Mouse (Mus musculus): Measurements from ENCODE around the gene Havcr2.
"Not testable (repeated sequence)": the region's sequence is repeated elsewhere in the genome, so short reads cannot be mapped to it uniquely, and the experiment has no call there.

The Havcr2 gene

DNA sequence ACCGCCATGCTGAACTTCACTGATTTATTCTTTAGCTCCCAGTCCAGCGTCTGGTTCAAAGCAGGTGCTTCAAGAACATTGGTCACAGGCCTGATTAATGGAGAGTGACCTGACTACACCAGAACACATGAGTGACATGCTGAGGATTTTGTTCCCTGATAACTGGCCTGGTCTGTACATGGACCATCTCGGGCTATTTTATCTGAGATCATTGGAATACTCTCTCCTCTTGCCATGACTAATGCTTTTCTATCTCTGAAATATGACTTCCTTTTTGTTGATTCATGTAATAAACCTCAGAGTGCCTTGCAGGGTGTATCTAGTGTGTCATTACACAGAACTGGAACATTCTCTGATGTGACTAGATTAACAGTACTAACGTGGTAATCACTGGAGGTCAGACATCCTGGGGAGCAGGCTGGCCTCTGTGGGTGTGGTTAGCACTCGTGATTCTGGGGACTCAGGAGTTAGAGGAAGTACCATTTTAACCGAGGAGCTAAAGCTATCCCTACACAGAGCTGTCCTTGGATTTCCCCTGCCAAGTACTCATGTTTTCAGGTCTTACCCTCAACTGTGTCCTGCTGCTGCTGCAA is at the start of gene Havcr2:
TSS of gene Havcr2 (plus strand) at position 483 of the 593 bp plus-strand sequence.
- no peak for DNase-seq (ENCODE audit: low spot score)

GRCm38 (mm10) chr11:46404986-46405385 is 49.7 kb upstream of the Havcr2 start:
- DNase-seq (ENCODE audit: low spot score), result no peak

DNA sequence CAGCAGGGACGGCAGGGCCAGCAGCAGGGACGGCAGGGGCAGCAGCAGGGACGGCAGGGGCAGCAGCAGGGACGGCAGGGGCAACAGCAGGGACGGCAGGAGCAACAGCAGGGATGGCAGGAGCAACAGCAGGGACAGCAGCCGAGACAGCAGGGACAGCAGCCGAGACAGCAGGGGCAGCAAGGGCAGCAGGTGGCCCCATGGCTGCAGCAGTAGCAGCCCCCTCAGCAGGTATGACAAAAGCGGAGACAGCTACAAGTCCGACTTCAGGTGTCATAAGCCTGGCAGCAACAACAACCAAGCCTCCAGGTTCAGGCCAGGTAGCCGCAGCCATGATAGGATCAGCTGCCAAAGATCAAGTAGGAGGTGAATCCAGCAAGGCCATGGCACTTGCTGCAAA is 48.0 kb upstream of the Havcr2 start:
- DNase-seq (ENCODE audit: low spot score), result no peak

GRCm38 (mm10) chr11:46410018-46410563 is 44.6 kb upstream of the Havcr2 start:
- DNase-seq (ENCODE audit: low spot score), result no peak

DNA sequence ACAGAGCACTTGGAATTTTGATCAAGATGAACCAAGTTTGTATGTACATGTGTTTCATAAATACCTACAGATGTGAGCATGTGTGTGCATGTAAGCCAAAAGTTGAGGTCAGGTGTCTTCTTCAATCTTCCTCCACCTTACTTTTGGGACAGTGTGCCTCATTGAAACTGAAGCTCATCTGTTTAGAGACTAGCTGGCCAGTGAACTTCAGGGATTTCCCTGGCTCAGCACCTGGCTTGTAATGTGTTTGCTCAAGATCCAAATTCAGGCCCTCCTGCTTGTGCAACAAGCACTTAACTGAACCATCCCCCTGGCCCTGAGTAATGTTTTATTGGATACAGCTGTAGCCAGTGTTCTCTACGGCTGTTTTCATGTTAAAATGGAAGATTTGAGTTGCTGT is 36.3 kb upstream of the Havcr2 start:
- DNase-seq (ENCODE audit: low spot score), result no peak

GRCm38 (mm10) chr11:46418860-46419259 is 35.9 kb upstream of the Havcr2 start:
- no peak for DNase-seq (ENCODE audit: low spot score)

- DNase-seq (ENCODE audit: low spot score), result no peak
Measured at GRCm38 (mm10) chr11:46421086-46421888, 33.4 kb upstream of the Havcr2 start.

GRCm38 (mm10) chr11:46428131-46428530 is 26.6 kb upstream of the Havcr2 start:
- not testable (repeated sequence) for DNase-seq (ENCODE audit: low spot score)

DNA sequence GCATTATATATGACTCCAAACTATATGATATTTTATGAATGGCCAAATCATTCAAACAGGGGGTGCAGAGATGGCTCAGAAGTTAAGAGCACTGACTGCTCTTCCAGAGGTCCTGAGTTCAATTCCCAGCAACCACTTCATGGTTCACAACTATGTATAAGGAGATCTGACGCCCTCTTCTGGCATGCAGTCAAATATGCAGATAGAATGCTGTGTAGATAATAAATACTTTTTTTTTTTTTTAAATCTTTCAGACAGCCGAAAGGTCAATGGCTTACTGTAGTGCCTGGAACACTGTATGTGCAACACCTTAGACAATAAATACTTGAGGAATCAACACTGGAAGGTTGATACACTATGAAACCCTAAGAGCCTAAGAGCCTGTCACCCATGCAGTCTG is 24.6 kb upstream of the Havcr2 start:
- no peak for DNase-seq (ENCODE audit: low spot score)

DNA sequence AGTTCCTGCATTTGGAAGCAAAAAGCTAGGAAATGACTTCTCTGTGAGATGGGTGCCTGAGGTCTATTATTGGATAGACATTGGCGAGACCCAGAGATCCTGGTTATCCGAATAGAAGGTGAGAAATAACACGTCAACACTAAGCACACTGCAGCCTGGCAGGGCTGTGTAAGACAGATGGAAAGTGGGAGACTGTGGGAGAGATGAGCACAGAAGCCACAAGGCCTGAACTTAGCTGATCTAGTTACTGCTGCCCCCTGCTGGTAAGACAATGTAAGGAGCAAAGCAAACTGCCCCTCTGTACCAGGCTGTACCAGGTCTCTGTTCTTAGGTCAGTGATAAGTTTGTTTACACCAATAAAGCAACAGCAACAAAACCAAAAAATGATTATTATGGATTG is 23.6 kb upstream of the Havcr2 start:
- DNase-seq (ENCODE audit: low spot score), result peak; percentile 71

DNA sequence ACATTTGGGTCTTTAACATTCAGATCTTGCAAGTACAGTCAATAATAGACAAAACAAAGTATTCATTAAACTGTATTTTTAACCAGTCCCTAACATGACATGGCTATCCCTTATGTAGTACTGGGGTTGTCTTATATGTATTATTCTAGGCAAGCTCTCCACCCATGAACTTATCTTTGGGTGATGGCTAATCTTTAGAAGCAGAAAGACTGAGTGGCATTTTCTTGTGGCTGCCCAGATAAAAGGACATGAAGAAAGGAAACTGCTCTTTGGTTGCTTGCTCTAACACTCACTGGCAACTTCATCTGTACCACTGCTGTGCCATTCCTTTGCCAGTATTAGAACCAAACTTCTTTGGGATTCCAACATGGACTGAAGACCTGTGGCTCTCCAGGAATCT is 19.4 kb upstream of the Havcr2 start:
- DNase-seq (ENCODE audit: low spot score), result no peak

DNA sequence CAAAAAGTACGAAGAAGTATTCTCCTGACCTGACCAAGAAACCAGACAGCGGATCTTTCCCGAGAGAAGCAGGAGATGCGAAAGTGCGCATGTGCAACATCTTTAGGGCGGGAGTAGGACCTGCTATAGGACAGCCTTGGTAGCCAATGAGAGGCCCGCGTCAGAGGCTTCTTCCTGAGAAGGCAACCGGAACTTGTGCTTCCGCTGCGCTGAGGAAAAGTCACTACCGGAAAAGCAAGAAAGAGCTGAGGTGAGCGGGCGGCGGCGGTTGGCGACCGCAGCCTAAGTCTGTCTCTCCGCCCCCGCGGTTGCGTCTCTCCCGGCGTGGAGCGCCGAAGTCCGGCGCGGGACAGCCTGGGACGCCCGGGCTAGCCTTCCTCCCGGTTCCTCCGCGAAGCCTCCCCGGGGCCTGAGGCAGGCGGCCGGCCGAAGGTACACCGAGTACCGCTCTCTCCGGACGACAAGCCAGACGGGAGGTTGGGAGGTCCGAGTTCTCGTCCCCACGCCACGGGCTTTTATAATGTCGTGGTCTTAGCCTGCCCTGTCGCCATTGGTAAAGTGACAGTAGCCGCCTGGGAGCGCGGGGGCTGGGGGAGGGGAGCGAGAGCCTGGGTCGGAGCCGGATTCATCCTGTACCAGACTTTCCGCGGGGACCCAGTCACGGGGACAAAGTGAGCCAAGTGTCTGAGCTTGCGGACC is 17.8 kb upstream of the Havcr2 start, which contains the start of gene Med7:
TSS of gene Med7 (plus strand) at position 166 of the 699 bp plus-strand sequence.
- DNase-seq (ENCODE audit: low spot score), result peak; percentile 84

GRCm38 (mm10) chr11:46437459-46438000 is 17.2 kb upstream of the Havcr2 start:
- DNase-seq (ENCODE audit: low spot score), result peak; percentile 10

DNA sequence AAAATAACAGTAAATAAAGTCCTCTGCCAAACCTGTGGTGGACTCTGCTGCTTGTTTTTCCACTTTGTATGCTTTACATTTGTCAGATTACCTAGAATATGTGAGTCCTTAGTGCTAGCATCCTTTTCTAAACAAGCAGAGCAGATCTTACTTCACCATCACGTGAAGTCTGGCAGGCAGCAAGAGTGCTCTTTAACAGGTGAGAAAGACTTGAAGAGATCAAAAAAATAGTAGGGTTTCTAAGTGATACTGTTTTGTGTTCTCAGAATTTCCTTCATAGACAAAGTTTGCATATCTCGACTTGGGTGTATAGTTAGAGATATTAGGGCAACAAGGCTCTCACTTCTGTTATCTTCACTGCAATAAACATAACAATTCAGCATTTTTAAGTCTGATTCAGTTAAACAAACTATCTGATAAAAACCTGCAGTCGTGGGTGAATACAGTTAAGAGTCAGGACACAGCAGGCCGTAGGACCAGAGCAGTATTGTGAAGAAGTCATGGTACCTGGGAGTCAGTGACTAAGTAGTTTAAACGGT is 15.7 kb upstream of the Havcr2 start:
- no peak for DNase-seq (ENCODE audit: low spot score)

GRCm38 (mm10) chr11:46441774-46442173 is 13.0 kb upstream of the Havcr2 start:
- no peak for DNase-seq (ENCODE audit: low spot score)

- DNase-seq (ENCODE audit: low spot score), result no peak
Measured at GRCm38 (mm10) chr11:46443152-46443551, 11.6 kb upstream of the Havcr2 start.

DNA sequence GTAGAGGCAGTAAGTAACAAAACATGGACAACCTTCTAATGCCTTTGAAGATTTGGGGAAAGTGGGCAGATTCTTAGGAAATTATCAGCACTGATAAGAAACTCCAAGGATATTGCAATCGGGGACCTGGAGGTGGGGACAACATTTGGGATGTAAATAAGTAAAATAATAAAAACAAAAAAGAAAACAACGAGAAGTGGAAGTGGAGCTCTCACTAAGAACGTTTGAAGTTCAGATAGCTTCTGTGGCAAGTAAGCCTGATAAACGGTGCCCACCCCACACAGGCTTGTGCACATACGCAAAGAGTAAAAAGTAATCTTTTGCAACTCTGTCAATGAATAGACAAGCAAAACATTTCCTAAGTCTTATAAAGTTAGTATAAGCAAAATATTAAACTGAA is 10.8 kb upstream of the Havcr2 start:
- no peak for DNase-seq (ENCODE audit: low spot score)

DNA sequence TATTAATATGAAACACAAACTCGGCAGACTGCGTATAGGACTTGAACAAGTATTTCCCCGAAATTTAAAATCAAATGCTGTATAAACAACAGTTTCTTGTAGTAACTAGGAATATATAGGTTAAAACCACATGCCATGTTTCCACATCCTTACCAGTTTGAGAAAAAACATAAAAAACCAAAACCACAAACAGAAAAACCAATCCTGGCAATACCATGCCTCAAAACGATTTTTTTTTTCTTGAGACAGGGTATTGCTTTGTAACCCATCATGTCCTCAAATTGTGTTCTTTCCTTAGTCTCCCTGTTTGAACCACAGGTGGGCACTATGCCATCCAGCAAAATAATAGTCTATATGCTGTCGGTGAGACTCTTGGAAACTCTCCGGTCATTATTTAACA is 8.6 kb upstream of the Havcr2 start:
- no peak for DNase-seq (ENCODE audit: low spot score)

DNA sequence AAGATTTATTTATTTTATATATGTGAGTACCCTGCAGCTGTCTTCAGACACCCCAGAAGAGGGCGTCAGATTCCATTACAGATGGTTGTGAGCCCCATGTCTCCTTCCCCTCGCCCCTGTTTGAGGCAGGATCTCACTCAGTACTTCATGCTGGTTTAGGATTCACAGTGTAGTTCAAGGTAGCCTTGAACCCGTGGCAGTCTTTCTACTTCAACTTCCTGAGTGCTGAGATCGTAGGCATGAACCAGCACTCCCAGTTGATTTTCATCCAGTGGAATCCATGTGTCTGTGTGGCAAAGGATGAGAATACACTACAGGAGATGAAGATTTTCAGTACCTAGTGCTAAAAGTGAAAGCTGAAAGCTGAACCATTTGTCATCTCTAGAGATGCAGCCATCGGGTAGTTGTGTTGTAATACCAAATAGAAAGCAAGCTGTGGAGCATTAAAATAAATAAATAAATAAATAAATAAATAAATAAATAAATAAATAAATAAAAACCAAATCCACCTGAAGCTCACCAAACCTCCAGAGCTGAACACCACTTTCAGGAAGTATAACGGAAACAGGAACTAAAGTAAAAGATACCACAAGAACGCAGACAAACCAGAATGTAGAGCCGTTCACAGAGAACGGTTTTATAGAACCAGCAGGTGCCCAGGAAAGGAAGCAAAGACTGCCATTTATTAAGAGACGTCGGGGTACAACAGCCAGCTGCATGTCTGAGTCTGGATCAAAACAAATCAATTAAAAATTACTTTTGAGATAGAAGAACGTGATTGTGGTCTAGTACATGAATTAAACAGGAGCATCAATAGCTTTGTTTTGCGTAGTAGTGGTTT is 6.9 kb upstream of the Havcr2 start:
- no peak for DNase-seq (ENCODE audit: low spot score)

DNA sequence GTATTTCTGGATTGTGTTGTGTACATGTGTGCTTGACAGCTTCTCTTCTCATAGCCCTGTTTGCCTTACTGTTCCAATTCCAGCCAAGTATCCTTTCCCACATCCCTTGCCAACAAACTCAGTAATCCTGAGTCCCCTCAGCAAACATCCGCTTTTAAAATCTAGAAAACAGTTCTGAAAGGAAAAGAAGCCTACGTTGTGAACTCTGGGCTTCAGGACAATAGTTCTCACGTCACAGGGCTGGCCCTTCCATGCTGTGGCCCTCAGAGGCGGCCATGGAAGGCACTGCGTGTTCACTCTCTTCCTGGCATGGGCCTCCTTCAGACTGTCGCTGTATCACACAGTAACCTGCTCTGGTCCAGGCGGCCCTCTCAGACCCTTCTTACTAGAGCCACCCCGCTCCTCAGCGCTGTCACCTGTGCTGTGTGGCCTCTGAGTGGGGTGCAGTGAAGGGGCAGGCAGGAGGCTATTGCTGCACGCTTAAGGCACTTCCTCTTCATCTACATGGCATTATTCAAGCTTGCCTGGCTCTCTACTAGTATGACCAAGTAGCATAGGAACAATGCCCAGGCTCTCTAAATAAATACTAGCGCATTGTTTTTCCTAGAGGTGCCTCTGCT is 5.2 kb upstream of the Havcr2 start:
- no peak for DNase-seq (ENCODE audit: low spot score)

DNA sequence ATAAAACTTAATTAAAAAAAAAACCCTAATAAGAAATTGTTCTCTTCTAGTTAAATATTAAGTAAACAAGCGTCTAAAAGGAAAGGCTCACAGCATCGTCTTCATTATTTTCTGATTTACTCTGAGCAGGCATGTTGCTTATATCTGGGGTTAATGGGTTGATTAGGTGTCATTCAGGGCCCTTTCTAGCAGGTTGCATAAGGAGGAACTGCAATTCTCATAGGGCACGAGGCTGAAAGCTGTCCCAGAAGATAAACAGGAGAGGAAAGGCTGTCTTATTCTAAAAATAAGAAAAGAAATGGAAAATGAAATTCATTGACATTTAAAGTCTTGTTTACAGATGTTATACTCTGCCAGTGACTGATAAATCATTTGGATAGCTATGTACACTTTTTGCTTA is 5.2 kb downstream of the Havcr2 start:
- no peak for DNase-seq (ENCODE audit: low spot score)

All from urinary bladder, postnatal 25 days (tissue).